Mouse (Mus musculus): ENCODE data around the gene Ccdc102a. TPM values are rescaled to one million over a fixed set of nuclear protein-coding genes. Genes with fewer than 3 reads are reported as not detected.

Gene Ccdc102a
- polyA plus RNA-seq (2012; rRNA removed): 60.1 and 60.7 TPM in 2 replicates
- 52.9 and 66.3 TPM in 2 replicates for polyA plus RNA-seq (2014; fragmentation: Nextera tagmentation; extraction: Ambion mirVana)

- H3K27ac ChIP-seq (replicated peaks; ENCODE audit: low read depth, low read length): peak within 1 kb of the TSS; percentile 91
- no peak for TF ChIP-seq POLR2A (IDR thresholded peaks at IDR 0.05; ENCODE audit: borderline replicate concordance, extremely low read depth, insufficient read depth, insufficient read length)
- DNase-seq (ENCODE audit: low spot score) (peak; percentile 57), ATAC-seq (ENCODE audit: low FRiP score, low read depth) (peak; percentile 69)
- no peaks in the 10 kb centered on the region for H3K9me3 ChIP-seq (ENCODE audit: control insufficient read depth, low read length)
- peak within 1 kb of the TSS; percentile 95 for H3K9ac ChIP-seq (ENCODE audit: low read depth, low read length, severe bottlenecking)
- H3K4me2 ChIP-seq (replicated peaks; ENCODE audit: low read depth, low read length, severe bottlenecking): peak within 1 kb of the TSS; percentile 57
- H3K4me3 ChIP-seq (replicated peaks; ENCODE audit: low read length): peak within 1 kb of the TSS; percentile 81
- H3K36me3 ChIP-seq (ENCODE audit: control insufficient read depth, insufficient read depth, low read length): peaks cover 11% of the 10 kb centered on the region; the same call in 1 of the 2 replicates
- peaks cover 39% of the 10 kb centered on the region for H3K4me1 ChIP-seq (ENCODE audit: control insufficient read depth, insufficient read depth, low read length)
- WGBS: 2% methylated on average over 44 of the region's 51 CpGs
- no peaks in the 10 kb centered on the region for H3K27me3 ChIP-seq (ENCODE audit: control insufficient read depth, insufficient read depth, low read length)
Measured at GRCm38 (mm10) chr8:94917851-94918495, at the start of gene Ccdc102a. Gene Ccdc102a (minus strand): TSS chr8:94918098.

GRCm38 (mm10) chr8:94967554-94967953 lies 49.7 kb upstream of the Ccdc102a start:
- H3K4me1 ChIP-seq (ENCODE audit: control insufficient read depth, insufficient read depth, low read length): no peaks in the 10 kb centered on the region
- no peak overlapping the region for H3K4me3 ChIP-seq (replicated peaks; ENCODE audit: low read length)
- H3K36me3 ChIP-seq (ENCODE audit: control insufficient read depth, insufficient read depth, low read length): no peaks in the 10 kb centered on the region
- DNase-seq (ENCODE audit: low spot score) (no peak), ATAC-seq (ENCODE audit: low FRiP score, low read depth) (no peak)
- H3K9me3 ChIP-seq (ENCODE audit: control insufficient read depth, low read length): no peaks in the 10 kb centered on the region
- no peak overlapping the region for H3K27ac ChIP-seq (replicated peaks; ENCODE audit: low read depth, low read length)
- H3K27me3 ChIP-seq (ENCODE audit: control insufficient read depth, insufficient read depth, low read length): no peaks in the 10 kb centered on the region
- no peak for TF ChIP-seq POLR2A (IDR thresholded peaks at IDR 0.05; ENCODE audit: borderline replicate concordance, extremely low read depth, insufficient read depth, insufficient read length)
- no peak overlapping the region for H3K9ac ChIP-seq (ENCODE audit: low read depth, low read length, severe bottlenecking)
- H3K4me2 ChIP-seq (replicated peaks; ENCODE audit: low read depth, low read length, severe bottlenecking): no peak overlapping the region
- 72% methylated on average over 3 of the region's 3 CpGs for WGBS

GRCm38 (mm10) chr8:94967071-94967470 lies 49.2 kb upstream of the Ccdc102a start:
- Histone ChIP-seq H3K36me3 (ENCODE audit: control insufficient read depth, insufficient read depth, low read length) (no peaks in the 10 kb centered on the region), H3K4me2 (replicated peaks; ENCODE audit: low read depth, low read length, severe bottlenecking) (no peak overlapping the region), H3K4me1 (ENCODE audit: control insufficient read depth, insufficient read depth, low read length) (no peaks in the 10 kb centered on the region), H3K4me3 (replicated peaks; ENCODE audit: low read length) (no peak overlapping the region), H3K9me3 (ENCODE audit: control insufficient read depth, low read length) (no peaks in the 10 kb centered on the region), H3K27me3 (ENCODE audit: control insufficient read depth, insufficient read depth, low read length) (no peaks in the 10 kb centered on the region), H3K27ac (replicated peaks; ENCODE audit: low read depth, low read length) (no peak overlapping the region), H3K9ac (ENCODE audit: low read depth, low read length, severe bottlenecking) (no peak overlapping the region)
- ATAC-seq (ENCODE audit: low FRiP score, low read depth): no peak
- DNase-seq (ENCODE audit: low spot score): no peak
- no peak for TF ChIP-seq POLR2A (IDR thresholded peaks at IDR 0.05; ENCODE audit: borderline replicate concordance, extremely low read depth, insufficient read depth, insufficient read length)
- 73% methylated on average over 4 of the region's 4 CpGs for WGBS

GRCm38 (mm10) chr8:94966578-94966977 lies 48.7 kb upstream of the Ccdc102a start:
- no peak overlapping the region for H3K4me3 ChIP-seq (replicated peaks; ENCODE audit: low read length)
- H3K4me1 ChIP-seq (ENCODE audit: control insufficient read depth, insufficient read depth, low read length): no peaks in the 10 kb centered on the region
- WGBS: 19% methylated on average over 7 of the region's 7 CpGs
- no peak for TF ChIP-seq POLR2A (IDR thresholded peaks at IDR 0.05; ENCODE audit: borderline replicate concordance, extremely low read depth, insufficient read depth, insufficient read length)
- H3K27me3 ChIP-seq (ENCODE audit: control insufficient read depth, insufficient read depth, low read length): no peaks in the 10 kb centered on the region
- no peak overlapping the region for H3K27ac ChIP-seq (replicated peaks; ENCODE audit: low read depth, low read length)
- H3K9ac ChIP-seq (ENCODE audit: low read depth, low read length, severe bottlenecking): no peak overlapping the region
- H3K9me3 ChIP-seq (ENCODE audit: control insufficient read depth, low read length): no peaks in the 10 kb centered on the region
- ATAC-seq (ENCODE audit: low FRiP score, low read depth) (no peak), DNase-seq (ENCODE audit: low spot score) (peak; percentile 80)
- H3K4me2 ChIP-seq (replicated peaks; ENCODE audit: low read depth, low read length, severe bottlenecking): no peak overlapping the region
- H3K36me3 ChIP-seq (ENCODE audit: control insufficient read depth, insufficient read depth, low read length): no peaks in the 10 kb centered on the region

- TF ChIP-seq POLR2A (IDR thresholded peaks at IDR 0.05; ENCODE audit: borderline replicate concordance, extremely low read depth, insufficient read depth, insufficient read length): no peak
- H3K4me3 ChIP-seq (replicated peaks; ENCODE audit: low read length): no peak overlapping the region
- ATAC-seq (ENCODE audit: low FRiP score, low read depth) (no peak), DNase-seq (ENCODE audit: low spot score) (no peak)
- 46% methylated on average over 10 of the region's 10 CpGs for WGBS
- no peaks in the 10 kb centered on the region for H3K9me3 ChIP-seq (ENCODE audit: control insufficient read depth, low read length)
- 0 out of 2 replicates have a peak, but pooled peaks cover 3% of the 10 kb centered on the region for H3K4me1 ChIP-seq (ENCODE audit: control insufficient read depth, insufficient read depth, low read length)
- H3K36me3 ChIP-seq (ENCODE audit: control insufficient read depth, insufficient read depth, low read length): no peaks in the 10 kb centered on the region
- H3K27ac ChIP-seq (replicated peaks; ENCODE audit: low read depth, low read length): no peak overlapping the region
- H3K4me2 ChIP-seq (replicated peaks; ENCODE audit: low read depth, low read length, severe bottlenecking): no peak overlapping the region
- no peaks in the 10 kb centered on the region for H3K27me3 ChIP-seq (ENCODE audit: control insufficient read depth, insufficient read depth, low read length)
- H3K9ac ChIP-seq (ENCODE audit: low read depth, low read length, severe bottlenecking): no peak overlapping the region
Measured at GRCm38 (mm10) chr8:94964828-94965227, 46.9 kb upstream of the Ccdc102a start.

All from limb, embryonic 14.5 days (tissue).